Mouse (Mus musculus) neural tube, embryonic 15.5 days (tissue): Measurements from ENCODE around the gene Rbfox2. TPM values are rescaled to one million over a fixed set of nuclear protein-coding genes. Genes with fewer than 3 reads are reported as not detected.
"Not testable (repeated sequence)": the region's sequence is repeated elsewhere in the genome, so short reads cannot be mapped to it uniquely, and the experiment has no call there.

Experiments
- ATAC-seq: fragments of 200-750 bp; cut with Nextera tagmentation; 2 replicates; pipeline ENCODE4 v1.8.0; 2017; ENCODE audit warnings: mild to moderate bottlenecking, moderate TSS enrichment, moderate library complexity; ENCODE audit not compliant: low FRiP score
- H3K27ac ChIP-seq: fragments of 300-500 bp; sonication (generic); replicated peaks from 2 replicates; pipeline ENCODE4 v1.5.1; 2015; ENCODE audit warnings: mild to moderate bottlenecking, inconsistent platforms
- H3K27me3 ChIP-seq: fragments of 300-500 bp; sonication (generic); replicated peaks from 2 replicates; pipeline ENCODE4 v1.6.1; 2015; ENCODE audit warnings: inconsistent platforms
- H3K36me3 ChIP-seq: fragments of 300-500 bp; sonication (generic); 2 replicates; pipeline ENCODE4 v1.6.1; 2015; ENCODE audit warnings: inconsistent platforms
- H3K4me1 ChIP-seq: fragments of 300-500 bp; sonication (generic); 2 replicates; pipeline ENCODE4 v1.6.1; 2015; ENCODE audit warnings: inconsistent platforms
- H3K4me2 ChIP-seq: fragments of 300-500 bp; sonication (generic); 2 replicates; pipeline ENCODE4 v1.6.1; 2015; ENCODE audit warnings: inconsistent platforms, mild to moderate bottlenecking, moderate library complexity
- H3K4me3 ChIP-seq: fragments of 300-500 bp; sonication (generic); replicated peaks from 2 replicates; pipeline ENCODE4 v1.5.1; 2015; ENCODE audit warnings: mild to moderate bottlenecking, inconsistent platforms
- H3K9ac ChIP-seq: fragments of 300-500 bp; sonication (generic); replicated peaks from 2 replicates; pipeline ENCODE4 v1.6.1; 2015; ENCODE audit warnings: mild to moderate bottlenecking, inconsistent platforms
- H3K9me3 ChIP-seq: fragments of 300-500 bp; sonication (generic); replicated peaks from 2 replicates; pipeline ENCODE4 v1.6.1; 2016; ENCODE audit warnings: inconsistent platforms
- WGBS: fragments of 180-500 bp; shearing (Covaris S2); methylation state at CpG from one replicate; pipeline ENCODE4 v1.1.7; 2015; ENCODE audit warnings: mixed read lengths; 5-methylcytosine and 5-hydroxymethylcytosine counted together
- polyA plus RNA-seq: library from polyadenylated mRNA; unstranded; fragments of >200 nt; fragmentation: Nextera tagmentation; extraction: Ambion mirVana; gene quantifications from 2 replicates; pipeline ENCODE4 v1.2.1, GENCODE M21; 2015

Gene Rbfox2
- polyA plus RNA-seq, 1 experiment from 2014 or later, result 120 TPM

DNA sequence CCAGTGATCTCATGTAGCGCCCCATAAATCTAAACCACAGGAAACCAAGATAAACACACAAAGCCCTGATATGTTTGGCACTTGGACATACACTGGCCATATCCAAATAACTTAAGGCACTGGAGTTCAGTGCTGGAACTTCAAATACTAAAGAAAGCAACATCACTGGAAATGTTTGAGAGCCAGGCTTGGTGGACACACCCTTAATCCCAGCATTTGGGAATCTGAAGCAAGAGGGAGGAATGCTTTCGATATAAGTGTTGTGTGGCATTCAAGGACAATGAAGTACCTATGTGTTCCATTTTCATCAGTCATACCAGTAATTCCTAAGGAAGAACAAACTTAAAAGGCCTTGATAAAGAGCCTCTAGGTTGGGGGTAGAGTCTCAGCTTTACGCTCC lies 13.3 kb downstream of the Rbfox2 start:
- Histone ChIP-seq H3K9ac (no peak overlapping the region), H3K4me3 (no peak overlapping the region), H3K9me3 (no peaks in the 10 kb centered on the region), H3K27me3 (no peaks in the 10 kb centered on the region), H3K36me3 (no peaks in the 10 kb centered on the region), H3K4me2 (no peak overlapping the region), H3K4me1 (peaks cover 3% of the 10 kb centered on the region), H3K27ac (no peak overlapping the region)
- WGBS, result 93% methylated on average over 3 of the region's 3 CpGs
- no peak for ATAC-seq

DNA sequence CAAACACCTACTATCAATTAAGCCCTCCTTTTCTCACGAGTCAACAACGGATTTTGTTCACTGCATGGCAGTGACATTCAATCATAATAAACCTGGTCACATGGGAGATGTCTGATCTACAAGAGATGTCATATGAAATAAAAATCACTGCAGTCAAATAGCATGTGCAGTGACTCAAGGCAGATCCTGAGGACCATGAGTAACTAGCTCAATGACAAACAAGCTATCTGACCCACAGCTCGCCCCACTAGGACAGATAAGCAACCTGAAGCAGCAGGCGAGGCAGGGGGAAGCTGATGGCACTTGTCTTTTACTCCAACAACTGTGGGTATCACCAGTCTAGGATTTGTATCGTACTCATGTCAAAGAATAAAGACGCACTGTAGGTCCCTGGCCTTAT lies 14.4 kb downstream of the Rbfox2 start:
- Histone ChIP-seq H3K4me2 (no peak overlapping the region), H3K9me3 (no peaks in the 10 kb centered on the region), H3K4me3 (no peak overlapping the region), H3K36me3 (no peaks in the 10 kb centered on the region), H3K4me1 (peaks cover 3% of the 10 kb centered on the region), H3K9ac (no peak overlapping the region), H3K27me3 (no peaks in the 10 kb centered on the region), H3K27ac (no peak overlapping the region)
- no peak for ATAC-seq
- WGBS, result 70% methylated on average over 6 of the region's 6 CpGs

DNA sequence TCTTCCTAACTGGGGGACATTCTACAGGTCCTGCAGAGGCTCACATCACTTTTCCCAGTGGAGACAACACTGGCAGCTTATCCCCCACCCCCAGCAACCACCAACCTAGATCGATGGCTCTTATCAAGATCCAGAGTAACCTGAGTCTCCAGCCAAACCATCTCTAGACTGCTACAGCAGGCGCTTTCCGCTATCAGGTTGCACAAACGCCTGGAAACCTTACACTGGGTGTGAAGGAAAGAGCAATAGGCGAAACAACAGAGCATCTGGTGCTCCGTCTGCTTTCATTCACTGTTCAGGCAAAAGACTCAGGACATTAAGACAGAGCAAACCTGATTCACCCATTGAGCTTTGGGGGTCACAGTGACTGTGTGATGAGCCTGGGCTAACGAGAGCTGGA lies 15.3 kb downstream of the Rbfox2 start:
- no peak overlapping the region for H3K9ac ChIP-seq
- no peaks in the 10 kb centered on the region for H3K9me3 ChIP-seq
- WGBS, result 67% methylated on average over 7 of the region's 7 CpGs
- no peak overlapping the region for H3K27ac ChIP-seq
- no peak for ATAC-seq
- no peak overlapping the region for H3K4me3 ChIP-seq
- H3K4me1 ChIP-seq, result peaks cover 6% of the 10 kb centered on the region
- no peaks in the 10 kb centered on the region for H3K36me3 ChIP-seq
- H3K4me2 ChIP-seq, result no peak overlapping the region
- no peaks in the 10 kb centered on the region for H3K27me3 ChIP-seq

DNA sequence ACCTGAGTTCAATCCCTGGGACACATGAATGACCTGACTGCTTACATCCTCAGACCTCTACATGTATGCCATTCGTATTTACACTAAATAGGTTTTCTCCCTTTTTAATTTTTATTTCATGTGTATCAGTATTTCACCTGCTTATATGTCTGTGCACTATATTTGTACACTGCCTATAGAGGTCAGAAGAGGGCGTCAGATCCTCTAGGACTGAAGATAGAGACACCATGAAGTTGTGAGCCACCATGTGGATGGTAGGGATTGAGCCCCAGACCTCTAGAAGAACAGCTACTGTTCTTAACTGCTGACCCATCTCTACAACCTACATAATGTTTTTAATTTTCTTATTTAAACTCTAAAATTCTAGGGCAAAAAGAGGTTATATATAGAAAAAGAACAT lies 16.5 kb downstream of the Rbfox2 start:
- H3K27ac ChIP-seq, result no peak overlapping the region
- 78% methylated on average over 2 of the region's 2 CpGs for WGBS

DNA sequence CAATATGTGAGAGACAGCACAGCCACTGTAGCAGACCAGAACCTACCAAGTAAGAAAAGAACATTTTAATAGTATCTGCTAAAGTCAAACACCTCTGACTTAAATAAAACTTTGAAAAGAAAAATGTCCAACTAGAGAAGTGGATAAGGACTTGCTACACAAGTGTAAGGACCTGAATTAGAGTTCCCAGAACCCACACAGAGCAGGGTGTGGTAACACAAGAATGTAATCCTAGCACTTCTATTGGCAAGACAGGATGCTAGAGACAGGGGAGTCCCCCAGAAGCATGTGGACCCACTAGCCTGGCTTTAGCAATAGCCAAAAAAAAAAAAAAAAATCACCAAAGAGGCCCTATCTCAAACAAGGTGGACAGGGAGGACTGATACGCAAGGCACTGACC lies 26.7 kb downstream of the Rbfox2 start:
- no peak for ATAC-seq

More for the DNA sequence above, 16.5 kb downstream of the Rbfox2 start:
- no peak for ATAC-seq
- Histone ChIP-seq H3K9ac (no peak overlapping the region), H3K4me3 (no peak overlapping the region), H3K4me1 (peaks cover 6% of the 10 kb centered on the region; the same call in 1 of the 2 replicates), H3K9me3 (no peaks in the 10 kb centered on the region), H3K27me3 (no peaks in the 10 kb centered on the region), H3K36me3 (no peaks in the 10 kb centered on the region), H3K4me2 (no peak overlapping the region)

DNA sequence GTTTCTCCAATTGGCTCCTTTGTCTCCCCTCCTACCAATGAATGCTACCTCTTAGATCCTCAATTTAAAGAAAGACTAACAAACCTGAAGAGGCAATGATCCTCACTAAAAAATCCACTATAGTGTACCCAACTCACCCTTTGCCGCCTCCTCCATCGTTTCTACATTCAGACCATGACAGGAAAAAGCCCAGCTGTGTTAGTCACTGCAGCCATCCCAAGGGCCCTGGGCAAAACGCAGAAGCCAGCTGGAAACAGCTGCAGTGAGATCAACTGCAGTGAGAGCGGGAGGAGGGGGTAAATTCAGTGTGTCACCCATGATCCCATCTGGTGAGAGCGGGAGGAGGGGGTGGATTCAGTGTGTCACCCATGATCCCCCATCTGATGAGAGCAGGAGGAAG lies 28.0 kb downstream of the Rbfox2 start:
- Histone ChIP-seq H3K4me1 (peaks cover 13% of the 10 kb centered on the region; the same call in 1 of the 2 replicates), H3K9me3 (no peaks in the 10 kb centered on the region), H3K27ac (no peak overlapping the region), H3K9ac (no peak overlapping the region), H3K4me2 (no peak overlapping the region), H3K36me3 (no peaks in the 10 kb centered on the region), H3K27me3 (no peaks in the 10 kb centered on the region), H3K4me3 (no peak overlapping the region)
- 50% methylated on average over 5 of the region's 5 CpGs for WGBS
- no peak for ATAC-seq

More for the DNA sequence above, 26.7 kb downstream of the Rbfox2 start:
- Histone ChIP-seq H3K36me3 (no peaks in the 10 kb centered on the region), H3K4me2 (no peak overlapping the region), H3K4me1 (peaks cover 10% of the 10 kb centered on the region; the same call in 1 of the 2 replicates), H3K27ac (no peak overlapping the region), H3K9ac (no peak overlapping the region), H3K9me3 (no peaks in the 10 kb centered on the region), H3K4me3 (no peak overlapping the region), H3K27me3 (no peaks in the 10 kb centered on the region)
- WGBS, result 95% methylated on average over 1 of the region's 1 CpGs

DNA sequence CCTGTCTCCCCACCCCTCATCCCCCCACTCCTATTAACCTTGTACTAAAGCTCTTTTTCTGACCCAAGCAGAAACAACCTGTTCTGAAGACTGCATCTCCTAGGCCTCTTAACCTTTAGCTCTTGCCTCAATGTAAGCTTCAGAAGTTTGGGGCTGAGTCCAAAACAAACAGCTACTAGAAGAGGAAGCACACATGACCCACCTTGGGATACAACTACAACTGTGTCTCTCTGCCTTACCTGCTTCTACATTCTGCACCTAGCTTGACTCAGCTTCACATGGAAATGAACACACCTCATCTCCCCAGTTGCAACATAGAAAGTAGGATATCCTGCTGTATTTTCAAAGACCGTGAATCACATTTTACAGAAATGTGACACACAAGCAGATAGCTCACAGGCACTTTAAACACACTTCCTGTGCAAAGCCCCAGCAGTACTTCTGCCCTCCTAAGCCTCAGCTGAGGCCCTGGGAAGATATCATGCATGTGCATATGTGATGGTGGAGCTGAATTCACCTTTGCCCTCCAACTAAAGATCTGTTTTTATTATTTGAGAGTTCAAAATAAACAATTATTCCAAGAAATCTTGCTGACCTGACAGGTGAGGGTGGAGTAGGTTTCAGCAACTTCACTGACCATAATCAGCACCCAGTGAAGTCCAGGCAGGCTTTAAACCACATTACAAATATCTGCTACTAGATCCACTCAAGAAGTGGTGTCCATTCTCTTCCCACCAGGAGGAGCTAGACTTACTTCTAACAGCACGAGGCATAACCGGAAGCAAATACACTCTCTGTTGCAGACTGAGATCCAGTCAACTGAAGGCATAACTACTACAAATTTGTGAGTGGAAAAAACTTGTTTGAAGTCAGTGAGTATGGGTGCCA lies 29.7 kb downstream of the Rbfox2 start:
- WGBS, result 75% methylated on average over 3 of the region's 3 CpGs
- no peaks in the 10 kb centered on the region for H3K9me3 ChIP-seq
- ATAC-seq, result no peak
- H3K27me3 ChIP-seq, result no peaks in the 10 kb centered on the region
- no peak overlapping the region for H3K9ac ChIP-seq
- no peak overlapping the region for H3K27ac ChIP-seq
- no peak overlapping the region for H3K4me2 ChIP-seq
- H3K4me1 ChIP-seq, result peaks cover 13% of the 10 kb centered on the region; the same call in 1 of the 2 replicates
- H3K4me3 ChIP-seq, result no peak overlapping the region
- no peaks in the 10 kb centered on the region for H3K36me3 ChIP-seq

DNA sequence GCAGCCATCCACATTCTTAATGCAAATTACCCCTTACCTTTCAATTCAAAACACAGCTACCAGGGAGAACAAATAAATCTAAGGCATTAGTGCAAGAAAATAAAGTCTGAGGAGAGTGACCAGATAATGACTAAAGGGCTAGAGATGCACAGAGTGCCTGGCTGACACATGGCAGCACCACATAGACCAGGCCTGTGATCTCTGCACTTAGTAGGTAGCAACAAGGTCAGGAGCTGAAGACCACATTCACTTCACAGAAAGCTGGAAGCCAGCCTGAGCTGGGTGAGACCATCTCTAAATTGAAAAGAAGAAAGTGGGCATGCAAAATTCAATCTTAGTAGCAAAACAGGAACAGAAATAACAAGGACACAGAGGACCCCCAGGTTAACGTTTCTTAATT lies 30.5 kb downstream of the Rbfox2 start:
- Histone ChIP-seq H3K36me3 (no peaks in the 10 kb centered on the region), H3K27ac (no peak overlapping the region), H3K27me3 (no peaks in the 10 kb centered on the region), H3K4me1 (peaks cover 13% of the 10 kb centered on the region; the same call in 1 of the 2 replicates), H3K4me3 (no peak overlapping the region), H3K9ac (no peak overlapping the region), H3K9me3 (no peaks in the 10 kb centered on the region), H3K4me2 (no peak overlapping the region)
- ATAC-seq, result no peak
- 80% methylated on average over 1 of the region's 1 CpGs for WGBS

DNA sequence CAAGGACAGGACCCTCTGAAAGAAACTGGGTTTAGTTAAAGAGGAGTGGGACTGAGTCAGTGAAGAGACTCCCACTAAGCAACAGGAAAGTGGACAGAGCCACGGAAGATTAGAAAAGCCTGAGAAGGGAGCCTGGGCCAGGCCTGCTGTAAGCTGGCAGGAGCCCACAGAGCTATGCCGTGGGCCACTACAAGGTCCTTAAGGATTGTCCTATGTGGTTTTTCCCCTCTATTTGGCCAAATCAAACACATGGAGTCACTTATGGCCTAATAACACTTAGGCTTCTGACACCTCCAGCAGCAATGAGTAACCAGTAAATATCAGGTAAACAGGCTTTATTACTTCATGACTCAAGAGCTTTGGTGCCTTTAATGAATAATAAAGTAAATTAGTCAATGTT lies 31.2 kb downstream of the Rbfox2 start:
- Histone ChIP-seq H3K4me2 (no peak overlapping the region), H3K9ac (no peak overlapping the region), H3K9me3 (no peaks in the 10 kb centered on the region), H3K27me3 (no peaks in the 10 kb centered on the region), H3K4me3 (no peak overlapping the region), H3K4me1 (peaks cover 13% of the 10 kb centered on the region; the same call in 1 of the 2 replicates), H3K27ac (no peak overlapping the region), H3K36me3 (no peaks in the 10 kb centered on the region)
- WGBS, result 73% methylated on average over 2 of the region's 2 CpGs
- ATAC-seq, result no peak

DNA sequence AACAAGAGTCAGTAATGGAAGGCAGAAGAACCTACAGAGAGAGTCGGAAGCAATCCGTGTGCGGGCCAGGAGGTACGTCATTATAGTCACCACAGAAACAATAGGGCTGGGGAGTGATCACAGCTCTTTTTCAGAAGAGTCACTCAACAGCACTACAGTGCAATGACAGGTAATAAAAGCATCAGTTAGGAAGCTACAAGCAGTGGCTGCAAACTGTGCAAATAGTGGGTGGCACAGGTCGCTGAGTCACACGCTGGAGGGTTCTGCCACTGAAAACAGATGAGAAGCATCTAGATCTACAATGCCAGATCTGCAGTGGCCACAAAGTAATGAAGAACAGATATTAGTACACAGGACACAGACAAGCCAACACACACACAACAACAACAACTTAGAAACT lies 32.9 kb downstream of the Rbfox2 start:
- Histone ChIP-seq H3K9ac (no peak overlapping the region), H3K27me3 (no peaks in the 10 kb centered on the region), H3K4me2 (no peak overlapping the region), H3K9me3 (no peaks in the 10 kb centered on the region), H3K4me1 (peaks cover 13% of the 10 kb centered on the region; the same call in 1 of the 2 replicates), H3K36me3 (no peaks in the 10 kb centered on the region), H3K4me3 (no peak overlapping the region), H3K27ac (no peak overlapping the region)
- 29% methylated on average over 6 of the region's 6 CpGs for WGBS
- ATAC-seq, result no peak

DNA sequence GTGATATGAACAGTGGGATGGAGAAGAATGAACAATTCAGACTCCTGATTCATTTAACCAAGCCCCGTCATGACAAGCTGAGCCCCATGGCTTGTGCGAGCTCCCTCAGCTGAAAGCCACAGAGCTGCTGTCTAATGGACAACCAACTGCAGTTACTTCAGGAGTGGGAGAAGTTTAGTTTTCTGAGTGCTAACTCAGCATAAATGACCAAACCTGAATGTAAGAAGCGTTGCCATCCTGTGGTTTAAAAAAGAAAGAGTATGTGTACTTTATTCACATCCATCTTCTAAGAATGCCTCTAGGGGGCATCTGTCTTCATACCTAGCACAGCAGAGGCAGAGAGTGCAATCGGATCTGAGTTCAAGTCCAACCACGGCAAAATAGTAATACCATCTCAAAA lies 35.5 kb downstream of the Rbfox2 start:
- H3K9me3 ChIP-seq, result no peaks in the 10 kb centered on the region
- no peak overlapping the region for H3K4me2 ChIP-seq
- H3K4me1 ChIP-seq, result peaks cover 12% of the 10 kb centered on the region
- no peaks in the 10 kb centered on the region for H3K36me3 ChIP-seq
- no peak for ATAC-seq
- no peak overlapping the region for H3K4me3 ChIP-seq
- no peaks in the 10 kb centered on the region for H3K27me3 ChIP-seq
- no peak overlapping the region for H3K9ac ChIP-seq
- WGBS, result 90% methylated on average over 5 of the region's 5 CpGs
- H3K27ac ChIP-seq, result no peak overlapping the region

DNA sequence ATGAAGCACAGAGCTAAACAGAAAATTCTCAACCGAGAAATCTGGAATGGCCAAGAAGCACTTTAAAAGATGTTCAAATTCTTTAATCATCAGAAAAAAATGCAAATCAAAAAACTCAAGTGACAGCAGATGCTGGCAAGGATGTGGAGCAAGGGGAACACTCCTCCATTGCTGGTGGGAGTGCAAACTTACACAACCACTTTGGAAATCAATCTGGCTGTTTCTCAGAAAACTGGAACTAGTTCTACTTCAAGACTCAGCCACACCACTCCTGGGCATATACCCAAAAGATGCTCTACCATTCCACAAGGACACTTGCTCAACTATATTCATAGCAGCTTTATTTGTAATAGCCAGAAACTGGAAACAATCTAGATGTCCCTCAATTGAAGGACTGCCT lies 37.3 kb downstream of the Rbfox2 start:
- H3K4me3 ChIP-seq, H3K9ac ChIP-seq, ATAC-seq, H3K27me3 ChIP-seq, H3K9me3 ChIP-seq, H3K4me2 ChIP-seq, H3K36me3 ChIP-seq, H3K27ac ChIP-seq: not testable (repeated sequence)
- 93% methylated on average over 1 of the region's 1 CpGs for WGBS
- H3K4me1 ChIP-seq, result peaks cover 16% of the 10 kb centered on the region
